Mouse (Mus musculus) right cerebral cortex, adult 18-20 months (tissue): Measurements from ENCODE around the gene Treml1.

Experiments used
- DNase-seq: peaks from one replicate; pipeline ENCODE4 v3.0.0; 2022; ENCODE audit warnings: mixed read lengths

The Treml1 gene

GRCm38 (mm10) chr17:48410299-48410785 lies 50.6 kb downstream of the Treml1 start:
- DNase-seq = no peak

- DNase-seq = no peak
Measured at GRCm38 (mm10) chr17:48411241-48411640, 51.5 kb downstream of the Treml1 start.

- DNase-seq = no peak
Measured at GRCm38 (mm10) chr17:48416011-48416410, 56.3 kb downstream of the Treml1 start.
